Mouse (Mus musculus): ENCODE results near the gene Ift52. TPM values are rescaled to one million over a fixed set of nuclear protein-coding genes. Genes with fewer than 3 reads are reported as not detected.

The Ift52 gene
- polyA plus RNA-seq, 1 experiment from 2014 or later, result 47.9 TPM

Small RNA genes within 50 kb of the gene (microRNA-seq; reads per million reads assigned to microRNA genes)
- gene Gm22174 (not detected), gene Mir7003 (not detected)

Other genes starting within 250 kb of the Ift52 start
- gene Srsf6, start 85.8 kb upstream of the Ift52 start, polyA plus RNA-seq (2015; fragmentation: Nextera tagmentation; extraction: Ambion mirVana), result 138 and 150 TPM in 2 replicates
- gene L3mbtl1, start 73.9 kb upstream of the Ift52 start, polyA plus RNA-seq (2015; fragmentation: Nextera tagmentation; extraction: Ambion mirVana), result 0.19 and 0.34 TPM in 2 replicates
- 1.0 and 1.4 TPM in 2 replicates for gene Sgk2, start 30.0 kb upstream of the Ift52 start, polyA plus RNA-seq (2015; fragmentation: Nextera tagmentation; extraction: Ambion mirVana)
- 19.0 and 19.6 TPM in 2 replicates for gene Mybl2, start 37.3 kb downstream of the Ift52 start, polyA plus RNA-seq (2015; fragmentation: Nextera tagmentation; extraction: Ambion mirVana)
- gene Gtsf1l, start 70.5 kb downstream of the Ift52 start, polyA plus RNA-seq (2015; fragmentation: Nextera tagmentation; extraction: Ambion mirVana), result not detected in 2 replicates
- gene Tox2, start 185.8 kb downstream of the Ift52 start, polyA plus RNA-seq (2015; fragmentation: Nextera tagmentation; extraction: Ambion mirVana), result 4.0 and 4.3 TPM in 2 replicates